Mouse (Mus musculus) liver, postnatal 0 days (tissue): ENCODE data around the gene Setd5. TPM values are rescaled to one million over a fixed set of nuclear protein-coding genes. Genes with fewer than 3 reads are reported as not detected.

Experiments
- ATAC-seq: fragments of 200-750 bp; cut with Nextera tagmentation; 2 replicates; pipeline ENCODE4 v1.8.0; 2017; ENCODE audit warnings: mild to moderate bottlenecking, moderate library complexity
- DNase-seq: peaks from one replicate; pipeline ENCODE4 v3.0.0-alpha.2; 2016
- H3K27ac ChIP-seq: fragments of 300-500 bp; sonication (generic); 2 replicates; pipeline ENCODE4 v1.5.1; 2014; ENCODE audit warnings: antibody characterized with exemption, moderate library complexity, mild to moderate bottlenecking, low read depth
- H3K27me3 ChIP-seq: fragments of 300-500 bp; sonication (generic); 2 replicates; pipeline ENCODE4 v1.6.1; 2014; ENCODE audit warnings: low read length, control low read depth, mixed read lengths; ENCODE audit not compliant: insufficient read depth
- H3K36me3 ChIP-seq: fragments of 300-500 bp; sonication (generic); replicated peaks from 2 replicates; pipeline ENCODE4 v1.6.1; 2014; ENCODE audit warnings: mild to moderate bottlenecking, control low read depth, low read length, moderate library complexity, mixed read lengths; ENCODE audit not compliant: insufficient read depth
- H3K4me1 ChIP-seq: fragments of 300-500 bp; sonication (generic); 2 replicates; pipeline ENCODE4 v1.6.1; 2014; ENCODE audit warnings: antibody characterized with exemption, mild to moderate bottlenecking, control low read depth; ENCODE audit not compliant: insufficient read depth
- H3K4me2 ChIP-seq: fragments of 300-500 bp; sonication (generic); 2 replicates; pipeline ENCODE4 v1.6.1; 2014; ENCODE audit warnings: low read depth, mild to moderate bottlenecking, low read length, moderate library complexity, mixed read lengths
- H3K4me3 ChIP-seq: fragments of 300-500 bp; sonication (generic); 2 replicates; pipeline ENCODE4 v1.5.1; 2014; ENCODE audit warnings: low read depth, low read length
- H3K9ac ChIP-seq: fragments of 300-500 bp; sonication (generic); replicated peaks from 2 replicates; pipeline ENCODE4 v1.6.1; 2014; ENCODE audit warnings: mild to moderate bottlenecking, moderate library complexity
- H3K9me3 ChIP-seq: fragments of 300-500 bp; sonication (generic); 2 replicates; pipeline ENCODE4 v1.6.1; 2016; ENCODE audit warnings: mild to moderate bottlenecking, control low read depth, low read length, mixed read lengths
- CTCF ChIP-seq: sonication (generic); IDR thresholded peaks from 2 replicates; pipeline ENCODE4 v1.5.1; 2016; ENCODE audit warnings: antibody characterized with exemption, low read depth
- EP300 ChIP-seq: IDR thresholded peaks from 2 replicates; pipeline ENCODE4 v1.6.1; 2016; ENCODE audit warnings: antibody characterized with exemption, low read depth, mild to moderate bottlenecking
- WGBS: fragments of 180-500 bp; shearing (Covaris S2); extraction: QIAGEN DNeasy Blood & Tissue Kit; methylation state at CpG from one replicate; pipeline ENCODE4 v1.1.7; 2014; ENCODE audit not compliant: insufficient replicate concordance; 5-methylcytosine and 5-hydroxymethylcytosine counted together
- polyA plus RNA-seq: library from polyadenylated mRNA; unstranded; fragments of >200 nt; fragmentation: Nextera tagmentation; extraction: Ambion mirVana; gene quantifications from 2 replicates; pipeline ENCODE4 v1.2.1, GENCODE M21; 2015

Gene Setd5
- polyA plus RNA-seq, 1 experiment from 2014 or later: 19.7 TPM

- no peaks in the 10 kb centered on the region for H3K36me3 ChIP-seq
- DNase-seq: peak; percentile 25
- peaks cover 21% of the 10 kb centered on the region for H3K4me1 ChIP-seq
- H3K27ac ChIP-seq: peak overlapping the region; percentile 67
- H3K9ac ChIP-seq: peak overlapping the region; percentile 99
- H3K9me3 ChIP-seq: no peaks in the 10 kb centered on the region
- 3% methylated on average over 3 of the region's 3 CpGs for WGBS
- no peaks in the 10 kb centered on the region for H3K27me3 ChIP-seq
- H3K4me2 ChIP-seq: peak overlapping the region; percentile 86
- ATAC-seq: no peak
- H3K4me3 ChIP-seq: peak overlapping the region; percentile 85
- no peak for TF ChIP-seq CTCF
- no peak for TF ChIP-seq EP300
Measured at GRCm38 (mm10) chr6:113079492-113079891, 2.3 kb downstream of the Setd5 start.

DNA sequence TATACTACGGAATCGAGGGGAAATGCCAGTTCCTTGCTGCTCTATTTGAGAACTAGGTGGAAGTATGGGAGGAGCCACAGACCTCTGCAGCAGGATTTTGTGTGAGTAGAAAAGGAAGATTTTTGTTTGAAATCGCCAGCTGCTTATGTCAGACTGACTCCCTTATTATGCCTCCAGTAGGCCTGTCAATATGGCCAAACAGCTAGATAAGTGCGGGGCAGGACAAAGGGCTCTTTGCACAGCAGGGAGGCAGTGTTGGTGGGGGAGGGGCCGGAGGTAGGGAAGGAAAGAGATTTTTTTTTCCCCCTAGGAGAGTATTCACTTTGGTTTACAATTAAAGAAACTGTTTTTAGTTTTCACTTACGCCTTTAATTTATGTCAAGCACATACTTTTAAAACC is 5.1 kb downstream of the Setd5 start:
- peak overlapping the region; percentile 24; the same call in 1 of the 2 replicates for H3K27ac ChIP-seq
- WGBS: 30% methylated on average over 6 of the region's 6 CpGs

GRCm38 (mm10) chr6:113084590-113084989 is 7.4 kb downstream of the Setd5 start:
- Histone ChIP-seq H3K4me2 (no peak overlapping the region), H3K9ac (no peak overlapping the region; the same call in 1 of the 2 replicates), H3K27ac (peak overlapping the region; percentile 29; the same call in 1 of the 2 replicates), H3K4me1 (peaks cover 14% of the 10 kb centered on the region), H3K36me3 (no peaks in the 10 kb centered on the region), H3K9me3 (no peaks in the 10 kb centered on the region), H3K27me3 (no peaks in the 10 kb centered on the region), H3K4me3 (no peak overlapping the region)
- ATAC-seq (no peak), DNase-seq (no peak)
- TF ChIP-seq EP300: no peak
- TF ChIP-seq CTCF: no peak
- WGBS: 58% methylated on average over 4 of the region's 4 CpGs

More for the DNA sequence above, 5.1 kb downstream of the Setd5 start:
- Histone ChIP-seq H3K9me3 (no peaks in the 10 kb centered on the region), H3K4me3 (no peak overlapping the region), H3K4me1 (peaks cover 14% of the 10 kb centered on the region), H3K9ac (no peak overlapping the region), H3K36me3 (no peaks in the 10 kb centered on the region), H3K4me2 (peak overlapping the region; percentile 51), H3K27me3 (no peaks in the 10 kb centered on the region)
- TF ChIP-seq CTCF (no peak), EP300 (no peak)
- DNase-seq (peak; percentile 61), ATAC-seq (no peak; the same call in 1 of the 2 replicates)

DNA sequence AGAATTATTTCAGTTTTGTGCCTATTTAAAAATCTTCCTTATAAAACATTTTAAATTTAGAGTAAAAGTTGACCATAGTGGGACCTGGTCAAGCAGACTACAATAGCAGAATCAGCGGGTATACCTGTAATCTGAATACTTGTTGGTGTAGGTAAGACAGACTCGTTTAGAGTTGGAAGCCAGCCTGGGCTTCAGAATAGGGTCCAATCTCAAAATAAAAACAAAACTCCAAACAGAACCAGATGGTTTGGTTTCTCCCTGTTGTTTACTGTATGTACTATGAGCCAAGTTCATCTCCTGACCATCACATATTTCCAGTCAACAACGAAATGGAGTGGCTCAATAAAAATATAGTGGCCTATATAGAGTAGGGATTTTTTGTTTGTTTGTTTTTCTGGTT is 16.0 kb downstream of the Setd5 start:
- H3K9ac ChIP-seq: no peak overlapping the region
- WGBS: 80% methylated on average over 3 of the region's 3 CpGs
- H3K4me1 ChIP-seq: peaks cover 6% of the 10 kb centered on the region; the same call in 1 of the 2 replicates
- no peak for ATAC-seq
- H3K27ac ChIP-seq: no peak overlapping the region
- no peaks in the 10 kb centered on the region for H3K27me3 ChIP-seq
- H3K4me2 ChIP-seq: no peak overlapping the region
- no peak for DNase-seq
- TF ChIP-seq CTCF (no peak), EP300 (no peak)
- H3K36me3 ChIP-seq: no peaks in the 10 kb centered on the region
- no peak overlapping the region for H3K4me3 ChIP-seq
- no peaks in the 10 kb centered on the region for H3K9me3 ChIP-seq

DNA sequence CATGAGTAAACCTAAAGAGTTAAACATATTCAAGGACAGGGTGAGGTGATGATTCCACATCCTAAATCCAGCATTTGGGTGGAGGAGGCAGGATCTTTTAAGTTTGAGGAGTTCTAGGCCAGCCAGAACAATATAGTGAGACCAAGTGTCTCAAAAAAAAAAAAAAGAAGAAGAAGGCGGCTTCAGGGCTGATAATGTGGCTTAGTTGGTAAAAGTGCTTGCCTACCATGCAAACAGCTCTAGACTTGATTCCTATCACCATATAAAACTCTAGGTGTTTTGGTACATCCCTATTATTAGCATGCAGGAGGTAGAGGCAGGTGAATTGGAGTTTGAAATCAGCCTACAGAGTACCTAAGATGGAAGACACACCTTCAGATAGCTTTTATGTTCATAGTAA is 18.4 kb downstream of the Setd5 start:
- Histone ChIP-seq H3K9ac (no peak overlapping the region), H3K4me3 (no peak overlapping the region), H3K27ac (no peak overlapping the region), H3K36me3 (no peaks in the 10 kb centered on the region), H3K27me3 (no peaks in the 10 kb centered on the region), H3K4me2 (no peak overlapping the region), H3K9me3 (no peaks in the 10 kb centered on the region), H3K4me1 (peaks cover 14% of the 10 kb centered on the region)
- no peak for ATAC-seq
- TF ChIP-seq EP300: no peak
- DNase-seq: no peak
- 82% methylated on average over 1 of the region's 1 CpGs for WGBS

DNA sequence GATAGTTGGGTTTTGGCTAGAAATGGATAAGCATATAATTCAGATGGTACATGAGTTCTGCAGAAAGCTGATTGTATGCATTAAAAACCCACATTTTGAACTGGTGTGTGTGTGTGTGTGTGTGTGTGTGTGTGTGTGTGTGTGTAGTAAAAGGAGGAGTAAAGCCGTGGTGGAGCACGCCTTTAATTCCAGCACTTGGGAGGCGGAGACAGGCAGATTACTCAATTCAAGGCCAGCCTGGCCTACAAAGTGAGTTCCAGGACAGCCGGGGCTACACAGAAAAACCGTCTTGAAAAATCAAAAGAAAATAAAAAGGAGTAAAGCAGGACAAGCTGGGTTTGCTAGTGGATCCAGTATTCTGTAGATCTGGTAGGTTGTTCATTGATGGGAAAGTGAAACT is 20.5 kb downstream of the Setd5 start:
- ATAC-seq: no peak
- 72% methylated on average over 5 of the region's 5 CpGs for WGBS
- H3K9ac ChIP-seq: no peak overlapping the region
- H3K4me2 ChIP-seq: no peak overlapping the region
- no peak for DNase-seq
- no peaks in the 10 kb centered on the region for H3K36me3 ChIP-seq
- H3K9me3 ChIP-seq: no peaks in the 10 kb centered on the region
- no peak overlapping the region for H3K4me3 ChIP-seq
- peak overlapping the region; percentile 22; the same call in 1 of the 2 replicates for H3K27ac ChIP-seq
- no peaks in the 10 kb centered on the region for H3K27me3 ChIP-seq
- no peak for TF ChIP-seq CTCF
- TF ChIP-seq EP300: no peak
- H3K4me1 ChIP-seq: peaks cover 18% of the 10 kb centered on the region
